10 mouse cellular contexts compared by ENCODE assay signal in genomic region chr8:107504239-107504985, GRCm38 (mm10).
A peak's percentile ranks its signal among the peaks of the same experiment; 100 is the strongest.
DNase-seq lines count a peak whose midpoint lies in the region; ATAC-seq and TF ChIP-seq lines count a peak whose summit lies in the region.
"Had no signal": no experiment of that assay in that cellular context is flagged by ENCODE, and none has a peak within 500 bp of the region (broad histone marks: within the 10 kb centered on the region; RNA-seq: fewer than 3 reads in every experiment).

No protein-coding gene starts in this region.

- no peak overlapping the region for H3K4me2 ChIP-seq in limb, embryonic 15.5 days
- H3K4me2 ChIP-seq in hindbrain, embryonic 16.5 days (ENCODE audit: low read length), result no peak overlapping the region

- peak; percentile 19 for DNase-seq in liver, adult 2 months (ENCODE audit: extremely low read depth, low read depth, low spot score)
- no peak for DNase-seq in liver
- DNase-seq in A20 (ENCODE audit: low read depth, low spot score), result peak; percentile 61
- DNase-seq in T-cell, adult 2 months (ENCODE audit: low spot score), result peak; percentile 9
- no peak for DNase-seq in urinary bladder, postnatal 36 days (ENCODE audit: low spot score in 2 of 2)
- no peak for DNase-seq in right cerebral cortex, postnatal 14 days
- DNase-seq: lung, postnatal 10 days; retina, postnatal 1 day had no signal

- 62% methylated on average over 13 of the region's 13 CpGs for WGBS in liver, adult 2 months
- 73% methylated on average over 13 of the region's 13 CpGs for WGBS in limb, embryonic 15.5 days
- 82% methylated on average over 13 of the region's 13 CpGs for WGBS in hindbrain, embryonic 16.5 days

- TF ChIP-seq POLR2A in liver, adult 2 months (IDR thresholded peaks at IDR 0.05; ENCODE audit: extremely low read depth, insufficient read depth, low read length), result no peak

- no peaks in the 10 kb centered on the region for H3K9me3 ChIP-seq in limb, embryonic 15.5 days
- no peaks in the 10 kb centered on the region for H3K9me3 ChIP-seq in hindbrain, embryonic 16.5 days (ENCODE audit: control insufficient read depth, low read length)

- no peak overlapping the region for H3K9ac ChIP-seq in liver, adult 2 months (ENCODE audit: low read depth, low read length)
- no peak overlapping the region for H3K9ac ChIP-seq in limb, embryonic 15.5 days
- H3K9ac ChIP-seq in hindbrain, embryonic 16.5 days (ENCODE audit: low read depth, low read length), result no peak overlapping the region

- no peaks in the 10 kb centered on the region for H3K4me1 ChIP-seq in liver, adult 2 months (ENCODE audit: control insufficient read depth, insufficient read depth, low read length)
- peaks cover 34% of the 10 kb centered on the region for H3K4me1 ChIP-seq in limb, embryonic 15.5 days
- no peaks in the 10 kb centered on the region for H3K4me1 ChIP-seq in hindbrain, embryonic 16.5 days (ENCODE audit: control insufficient read depth, insufficient read depth, low read depth, low read length)

- H3K27ac ChIP-seq in liver, adult 2 months (replicated peaks; ENCODE audit: insufficient read depth, low read depth, low read length), result no peak overlapping the region; the same call in 1 of the 2 replicates
- peak overlapping the region; percentile 75 for H3K27ac ChIP-seq in limb, embryonic 15.5 days
- H3K27ac ChIP-seq in hindbrain, embryonic 16.5 days (ENCODE audit: low read depth, low read length), result no peak overlapping the region

- H3K36me3 ChIP-seq in liver, adult 2 months (ENCODE audit: control insufficient read depth, insufficient read depth, low read length), result peaks cover 2% of the 10 kb centered on the region; the same call in 1 of the 2 replicates
- 0 out of 2 replicates have a peak, but pooled peaks cover 5% of the 10 kb centered on the region for H3K36me3 ChIP-seq in limb, embryonic 15.5 days
- peaks cover 4% of the 10 kb centered on the region; the same call in 1 of the 2 replicates for H3K36me3 ChIP-seq in hindbrain, embryonic 16.5 days (ENCODE audit: control insufficient read depth, insufficient read depth, low read length)

- no peak for TF ChIP-seq CTCF in liver, adult 2 months (IDR thresholded peaks at IDR 0.05; ENCODE audit: low read depth, low read length)

- H3K4me3 ChIP-seq in liver, adult 2 months (ENCODE audit: insufficient read depth, low read depth, low read length), result no peak overlapping the region
- no peak overlapping the region for H3K4me3 ChIP-seq in limb, embryonic 15.5 days
- no peak overlapping the region for H3K4me3 ChIP-seq in hindbrain, embryonic 16.5 days (ENCODE audit: low read length)

- H3K79me2 ChIP-seq in liver, adult 2 months (ENCODE audit: control insufficient read depth, insufficient read depth, low read length), result no peaks in the 10 kb centered on the region

- no peak for ATAC-seq in limb, embryonic 15.5 days (ENCODE audit: insufficient number of reproducible peaks, low FRiP score, low TSS enrichment, low read depth)
- ATAC-seq in hindbrain, embryonic 16.5 days, result no peak

- no peaks in the 10 kb centered on the region for H3K27me3 ChIP-seq in liver, adult 2 months (ENCODE audit: control insufficient read depth, insufficient read depth, low read length)
- no peaks in the 10 kb centered on the region for H3K27me3 ChIP-seq in limb, embryonic 15.5 days
- H3K27me3 ChIP-seq in hindbrain, embryonic 16.5 days (replicated peaks; ENCODE audit: control insufficient read depth, insufficient read depth, low read length), result no peaks in the 10 kb centered on the region

Comparison
In these comparisons a context has a peak if more than half of its experiments do, and no peak if none do; other contexts are left out.
1. DNase-seq: peak in liver, adult 2 months (single experiment), A20 (single experiment) and T-cell, adult 2 months (single experiment); none in liver (single experiment), urinary bladder, postnatal 36 days (0 of 2) and right cerebral cortex, postnatal 14 days (single experiment).